Mouse (Mus musculus) cerebral cortex, adult 2 months (tissue): Measurements from ENCODE around the gene Ascl3.

ENCODE experiments used
- WGBS: fragments of 180-500 bp; shearing (Covaris S2); methylation state at CpG from one replicate; pipeline ENCODE4 v1.1.7; 2018; 5-methylcytosine and 5-hydroxymethylcytosine counted together

The Ascl3 gene

GRCm38 (mm10) chr7:109708961-109709382, 22.6 kb downstream of the Ascl3 start:
- WGBS, result 49% methylated on average over 3 of the region's 3 CpGs

- whole genome bisulfite sequencing, result 31% methylated on average over 4 of the region's 4 CpGs
These were observed 24.3 kb downstream of the Ascl3 start for GRCm38 (mm10) chr7:109707023-109707785.

GRCm38 (mm10) chr7:109704461-109704860, 27.1 kb downstream of the Ascl3 start:
- 69% methylated on average over 3 of the region's 3 CpGs for WGBS

- WGBS, result 4% methylated on average over 17 of the region's 17 CpGs
These were observed 27.5 kb downstream of the Ascl3 start for GRCm38 (mm10) chr7:109704016-109704377.

- WGBS, result 1% methylated on average over 61 of the region's 61 CpGs
These were observed 28.1 kb downstream of the Ascl3 start, which contains the start of the genes St5 and Akip1 for GRCm38 (mm10) chr7:109703190-109704015. Gene St5, minus strand, starts transcription at chr7:109703605. Gene Akip1, plus strand, starts transcription at chr7:109703690.

GRCm38 (mm10) chr7:109702721-109703120, 28.8 kb downstream of the Ascl3 start:
- 52% methylated on average over 4 of the region's 4 CpGs for WGBS

GRCm38 (mm10) chr7:109695339-109695726, 36.2 kb downstream of the Ascl3 start:
- WGBS, result 97% methylated on average over 10 of the region's 10 CpGs

GRCm38 (mm10) chr7:109694576-109695338, 36.8 kb downstream of the Ascl3 start:
- 86% methylated on average over 13 of the region's 13 CpGs for WGBS

GRCm38 (mm10) chr7:109690961-109691360, 40.6 kb downstream of the Ascl3 start:
- 75% methylated on average over 5 of the region's 5 CpGs for WGBS

- 91% methylated on average over 3 of the region's 3 CpGs for WGBS
These were observed 41.4 kb downstream of the Ascl3 start for GRCm38 (mm10) chr7:109690101-109690500.

GRCm38 (mm10) chr7:109686585-109687128, 44.9 kb downstream of the Ascl3 start:
- WGBS, result 55% methylated on average over 9 of the region's 9 CpGs

- WGBS, result 94% methylated on average over 1 of the region's 1 CpGs
These were observed 50.6 kb downstream of the Ascl3 start for GRCm38 (mm10) chr7:109680879-109681278.

GRCm38 (mm10) chr7:109680284-109680683, 51.2 kb downstream of the Ascl3 start:
- 92% methylated on average over 2 of the region's 2 CpGs for WGBS
